ENCODE assay signal across 16 mouse cellular contexts in genomic region chr4:72122343-72122742, GRCm38 (mm10).
DNase-seq lines count a peak whose midpoint lies in the region; ATAC-seq and TF ChIP-seq lines count a peak whose summit lies in the region.
"Had no signal": no experiment of that assay in that cellular context is flagged by ENCODE, and none has a peak within 500 bp of the region (broad histone marks: within the 10 kb centered on the region; RNA-seq: fewer than 3 reads in every experiment).

No protein-coding gene starts in this region.

- peaks cover 11% of the 10 kb centered on the region for H3K4me1 ChIP-seq in lung, adult 2 months (ENCODE audit: control insufficient read depth, insufficient read depth, low read length)
- H3K4me1 ChIP-seq in liver, embryonic 15.5 days (replicated peaks), result peaks cover 2% of the 10 kb centered on the region; the same call in 1 of the 2 replicates
- H3K4me1 ChIP-seq: embryonic facial prominence, embryonic 13.5 days had no signal

- H3K4me3 ChIP-seq in lung, adult 2 months (replicated peaks; ENCODE audit: extremely low read depth, low read depth, low read length), result no peak overlapping the region
- H3K4me3 ChIP-seq in liver, embryonic 15.5 days (replicated peaks), result no peak overlapping the region
- H3K4me3 ChIP-seq: embryonic facial prominence, embryonic 13.5 days; forebrain, embryonic 10.5 days had no signal

- H3K27me3 ChIP-seq in liver, embryonic 15.5 days, result no peaks in the 10 kb centered on the region
- H3K27me3 ChIP-seq: CH12.LX; embryonic facial prominence, embryonic 13.5 days; Patski had no signal

- no peak overlapping the region for H3K4me2 ChIP-seq in liver, embryonic 15.5 days
- H3K4me2 ChIP-seq: embryonic facial prominence, embryonic 13.5 days had no signal

- no peak overlapping the region for H3K27ac ChIP-seq in liver, embryonic 15.5 days (replicated peaks)
- H3K27ac ChIP-seq: embryonic facial prominence, embryonic 13.5 days; forebrain, embryonic 10.5 days had no signal

- H3K9ac ChIP-seq in liver, embryonic 15.5 days, result no peak overlapping the region
- H3K9ac ChIP-seq: embryonic facial prominence, embryonic 13.5 days had no signal

- no peaks in the 10 kb centered on the region for H3K9me3 ChIP-seq in liver, embryonic 15.5 days (replicated peaks)
- H3K9me3 ChIP-seq: embryonic facial prominence, embryonic 13.5 days; forebrain, embryonic 10.5 days had no signal

- peak; percentile 10 to 38 for DNase-seq in lung, adult 18-20 months
- DNase-seq in lung, adult 2 months, result no peak
- peak; percentile 7 for DNase-seq in heart, postnatal 4 days
- peak; percentile 22 for DNase-seq in mesoderm, embryonic 11.5 days (ENCODE audit: low read depth, low spot score)
- DNase-seq in adrenal gland, adult 2 months, result no peak
- DNase-seq in adrenal gland, adult 18-20 months (ENCODE audit: low spot score in 2 of 2), result no peak
- DNase-seq in B cell, adult 2 months, result no peak
- DNase-seq: cerebellum, postnatal 10 days; midbrain, embryonic 14.5 days; right cerebral cortex, postnatal 4 days; thymus, postnatal 4 days had no signal

- peaks cover 46% of the 10 kb centered on the region for H3K36me3 ChIP-seq in liver, embryonic 15.5 days (replicated peaks)

- TF ChIP-seq POLR2A in lung, adult 2 months (IDR thresholded peaks at IDR 0.05; ENCODE audit: borderline replicate concordance, extremely low read depth, low read depth, low read length), result no peak

- 43% methylated on average over 2 of the region's 2 CpGs for WGBS in lung, adult 2 months
- 46% methylated on average over 2 of the region's 2 CpGs for WGBS in liver, embryonic 15.5 days (ENCODE audit: insufficient replicate concordance)

- peak; percentile 59 for ATAC-seq in liver, embryonic 15.5 days (ENCODE audit: insufficient read depth)
- ATAC-seq: Patski had no signal

- TF ChIP-seq CTCF in lung, adult 2 months (IDR thresholded peaks at IDR 0.05; ENCODE audit: insufficient read depth, low read length), result no peak

Comparison
In these comparisons a context has a peak if more than half of its experiments do, and no peak if none do; other contexts are left out.
1. DNase-seq: peak in lung, adult 18-20 months (2 of 2), heart, postnatal 4 days (single experiment) and mesoderm, embryonic 11.5 days (single experiment); none in lung, adult 2 months (single experiment), adrenal gland, adult 2 months (single experiment), adrenal gland, adult 18-20 months (0 of 2) and B cell, adult 2 months (0 of 2).